Mouse (Mus musculus) embryonic facial prominence, embryonic 11.5 days (tissue): ENCODE measurements around the gene Col4a1. TPM values are rescaled to one million over a fixed set of nuclear protein-coding genes. Genes with fewer than 3 reads are reported as not detected.
A peak's percentile ranks its signal among the peaks of the same experiment; 100 is the strongest.

Experiments used
- ATAC-seq: fragments of 200-750 bp; cut with Nextera tagmentation; replicated peaks from 2 replicates; pipeline ENCODE4 v1.8.0; 2017; ENCODE audit warnings: low read depth; ENCODE audit not compliant: insufficient number of reproducible peaks, low FRiP score, low TSS enrichment
- DNase-seq: peaks from one replicate; pipeline ENCODE4 v3.0.0-alpha.2; 2015; ENCODE audit warnings: low spot score
- H3K27ac ChIP-seq: fragments of 300-500 bp; sonication (generic); replicated peaks from 2 replicates; pipeline ENCODE4 v1.5.1; 2014; ENCODE audit warnings: mild to moderate bottlenecking, low read depth, low read length, control low read depth
- H3K27me3 ChIP-seq: fragments of 300-500 bp; sonication (generic); 2 replicates; pipeline ENCODE4 v1.6.1; 2014; ENCODE audit warnings: mild to moderate bottlenecking, low read length, moderate library complexity, mixed read lengths; ENCODE audit not compliant: control insufficient read depth, insufficient read depth
- H3K36me3 ChIP-seq: fragments of 300-500 bp; sonication (generic); replicated peaks from 2 replicates; pipeline ENCODE4 v1.6.1; 2014; ENCODE audit warnings: low read depth, mild to moderate bottlenecking, low read length, moderate library complexity, mixed read lengths; ENCODE audit not compliant: control insufficient read depth, insufficient read depth
- H3K4me1 ChIP-seq: fragments of 300-500 bp; sonication (generic); 2 replicates; pipeline ENCODE4 v1.6.1; 2014; ENCODE audit warnings: low read length, mixed read lengths; ENCODE audit not compliant: control insufficient read depth, insufficient read depth
- H3K4me2 ChIP-seq: fragments of 300-500 bp; sonication (generic); 2 replicates; pipeline ENCODE4 v1.6.1; 2014; ENCODE audit warnings: low read depth, mild to moderate bottlenecking, control low read depth, low read length, moderate library complexity
- H3K4me3 ChIP-seq: fragments of 300-500 bp; sonication (generic); 2 replicates; pipeline ENCODE4 v1.5.1; 2014; ENCODE audit warnings: low read depth, low read length, control low read depth
- H3K9ac ChIP-seq: fragments of 300-500 bp; sonication (generic); replicated peaks from 2 replicates; pipeline ENCODE4 v1.6.1; 2014; ENCODE audit warnings: mild to moderate bottlenecking, control low read depth, low read length
- H3K9me3 ChIP-seq: fragments of 300-500 bp; sonication (generic); replicated peaks from 2 replicates; pipeline ENCODE4 v1.6.1; 2016; ENCODE audit warnings: mild to moderate bottlenecking, low read length, inconsistent platforms, mixed read lengths; ENCODE audit not compliant: control insufficient read depth
- WGBS: fragments of 180-500 bp; shearing (Covaris S2); extraction: QIAGEN DNeasy Blood & Tissue Kit; methylation state at CpG from one replicate; pipeline ENCODE4 v1.1.7; 2014; 5-methylcytosine and 5-hydroxymethylcytosine counted together
- polyA plus RNA-seq: library from polyadenylated mRNA; unstranded; fragments of >200 nt; fragmentation: Nextera tagmentation; extraction: Ambion mirVana; gene quantifications from 2 replicates; pipeline ENCODE4 v1.2.1, GENCODE M21; 2014

The Col4a1 gene
- polyA plus RNA-seq, 1 experiment from 2014 or later: 93.6 TPM

DNA sequence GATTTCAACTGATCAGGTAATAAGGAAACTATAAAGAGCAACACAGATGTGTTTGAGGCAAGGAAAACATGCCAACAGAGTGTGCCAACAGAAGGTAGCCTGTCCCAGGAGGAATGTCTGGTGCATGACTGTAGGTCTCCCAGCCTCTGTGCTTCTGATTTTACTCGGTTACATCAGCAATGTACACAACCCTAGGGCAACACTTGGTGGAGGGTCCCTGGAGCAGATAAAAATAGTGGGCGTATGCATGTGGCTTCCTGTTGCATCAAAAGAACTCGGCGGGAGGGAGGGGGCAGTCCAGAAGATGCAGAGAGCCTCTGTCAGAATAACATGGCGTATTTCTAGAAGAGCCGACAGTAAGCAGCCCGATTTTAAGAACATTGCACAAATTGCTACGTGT is 106.1 kb downstream of the Col4a1 start:
- Histone ChIP-seq H3K9me3 (no peaks in the 10 kb centered on the region), H3K4me2 (no peak overlapping the region), H3K27me3 (no peaks in the 10 kb centered on the region), H3K36me3 (no peaks in the 10 kb centered on the region; the same call in 1 of the 2 replicates), H3K4me3 (no peak overlapping the region), H3K4me1 (no peaks in the 10 kb centered on the region), H3K27ac (no peak overlapping the region), H3K9ac (no peak overlapping the region)
- WGBS: 79% methylated on average over 8 of the region's 8 CpGs
- no peak for DNase-seq
- no peak for ATAC-seq

DNA sequence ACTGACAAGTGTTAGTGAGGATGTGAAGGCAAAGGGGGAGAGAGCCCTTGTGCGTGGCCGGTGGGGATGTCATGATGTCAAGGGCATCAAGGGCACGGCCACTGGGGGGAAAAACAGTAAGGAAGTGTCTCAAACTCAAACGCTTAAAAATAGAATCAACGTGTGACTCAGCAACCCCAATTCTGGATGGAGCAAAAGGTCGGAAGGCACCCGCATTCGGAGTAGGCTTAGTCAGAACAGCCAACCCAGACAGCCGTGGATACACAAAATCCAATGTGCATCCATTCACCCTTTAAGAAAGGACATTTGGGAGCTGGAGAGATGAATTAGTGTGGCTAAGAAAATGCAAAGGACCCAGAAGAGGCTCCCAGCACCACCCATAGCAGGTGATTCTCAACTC is 107.1 kb downstream of the Col4a1 start:
- no peak for DNase-seq
- H3K36me3 ChIP-seq: no peaks in the 10 kb centered on the region; the same call in 1 of the 2 replicates
- no peak overlapping the region for H3K4me3 ChIP-seq
- no peak for ATAC-seq
- H3K9ac ChIP-seq: no peak overlapping the region
- H3K4me1 ChIP-seq: no peaks in the 10 kb centered on the region
- WGBS: 85% methylated on average over 9 of the region's 9 CpGs
- no peaks in the 10 kb centered on the region for H3K9me3 ChIP-seq
- no peak overlapping the region for H3K27ac ChIP-seq
- H3K4me2 ChIP-seq: no peak overlapping the region
- no peaks in the 10 kb centered on the region for H3K27me3 ChIP-seq

DNA sequence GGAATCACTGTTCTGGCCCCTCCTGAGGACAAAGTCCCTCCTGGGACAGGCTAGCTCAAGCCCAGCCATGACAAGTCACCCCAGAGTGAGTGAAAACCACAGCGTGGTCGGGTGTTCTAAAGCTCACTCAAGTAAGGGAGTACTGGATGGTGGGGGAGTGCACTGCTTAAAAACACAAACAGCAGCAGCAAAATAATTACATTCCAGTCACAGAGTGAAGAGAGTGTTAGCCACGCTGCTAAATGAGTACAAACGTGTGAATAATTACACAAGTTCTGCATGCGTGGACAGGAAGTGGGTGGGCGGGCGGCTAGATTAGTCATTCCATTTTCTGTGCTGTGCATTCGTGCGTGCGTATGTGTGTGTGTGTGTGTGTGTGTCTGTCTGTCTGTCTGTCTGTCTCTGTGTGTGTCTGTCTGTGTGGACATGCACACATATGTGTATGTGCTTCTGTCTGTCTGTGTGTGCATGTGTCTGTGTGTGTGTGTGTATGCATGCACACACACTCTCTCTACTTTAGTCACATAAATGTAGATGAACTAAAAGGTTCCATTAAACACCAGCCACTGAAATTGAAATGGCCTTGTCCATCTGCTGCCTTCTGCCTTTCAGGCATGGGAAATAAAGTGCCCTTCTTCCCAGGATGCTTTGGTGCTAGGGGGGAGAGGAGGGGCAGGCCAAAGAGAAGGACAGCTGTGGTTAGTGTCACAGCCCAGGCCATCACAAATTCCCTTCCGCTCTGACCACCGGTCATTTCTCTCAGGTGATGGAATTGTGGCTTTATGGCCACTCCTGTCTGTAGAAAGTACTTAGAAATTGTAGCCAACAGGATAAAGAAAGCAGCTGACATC is 109.1 kb downstream of the Col4a1 start:
- 88% methylated on average over 12 of the region's 12 CpGs for whole genome bisulfite sequencing
- Histone ChIP-seq H3K27ac (no peak overlapping the region), H3K27me3 (no peaks in the 10 kb centered on the region), H3K9ac (no peak overlapping the region), H3K4me1 (no peaks in the 10 kb centered on the region), H3K4me3 (no peak overlapping the region), H3K9me3 (no peaks in the 10 kb centered on the region), H3K4me2 (no peak overlapping the region), H3K36me3 (no peaks in the 10 kb centered on the region; the same call in 1 of the 2 replicates)
- ATAC-seq (no peak), DNase-seq (no peak)

DNA sequence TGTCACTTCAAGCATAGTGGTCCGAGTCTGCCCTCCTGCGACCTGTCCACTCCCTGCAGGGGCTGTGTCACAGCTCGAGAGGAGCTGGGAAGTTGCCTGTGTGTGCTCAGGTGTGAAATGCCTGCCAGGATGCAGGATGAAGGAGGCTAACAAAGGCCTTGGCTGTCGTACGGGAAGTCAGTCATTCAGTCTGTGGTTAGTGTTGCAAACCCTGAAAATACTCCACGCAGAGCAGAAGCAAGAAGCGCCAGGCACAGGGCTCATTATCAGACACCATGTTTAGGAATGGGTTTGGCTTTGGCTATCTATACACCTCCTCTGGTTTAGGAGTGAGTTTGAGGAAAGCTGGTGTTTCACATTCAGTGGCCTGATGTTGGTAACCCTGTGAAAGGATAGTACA is 114.0 kb downstream of the Col4a1 start:
- no peak overlapping the region for H3K27ac ChIP-seq
- H3K9me3 ChIP-seq: no peaks in the 10 kb centered on the region
- no peak overlapping the region for H3K4me2 ChIP-seq
- no peaks in the 10 kb centered on the region for H3K27me3 ChIP-seq
- 79% methylated on average over 7 of the region's 7 CpGs for WGBS
- no peaks in the 10 kb centered on the region for H3K36me3 ChIP-seq
- no peak overlapping the region for H3K4me3 ChIP-seq
- H3K9ac ChIP-seq: no peak overlapping the region
- DNase-seq: no peak
- ATAC-seq: no peak
- H3K4me1 ChIP-seq: no peaks in the 10 kb centered on the region

DNA sequence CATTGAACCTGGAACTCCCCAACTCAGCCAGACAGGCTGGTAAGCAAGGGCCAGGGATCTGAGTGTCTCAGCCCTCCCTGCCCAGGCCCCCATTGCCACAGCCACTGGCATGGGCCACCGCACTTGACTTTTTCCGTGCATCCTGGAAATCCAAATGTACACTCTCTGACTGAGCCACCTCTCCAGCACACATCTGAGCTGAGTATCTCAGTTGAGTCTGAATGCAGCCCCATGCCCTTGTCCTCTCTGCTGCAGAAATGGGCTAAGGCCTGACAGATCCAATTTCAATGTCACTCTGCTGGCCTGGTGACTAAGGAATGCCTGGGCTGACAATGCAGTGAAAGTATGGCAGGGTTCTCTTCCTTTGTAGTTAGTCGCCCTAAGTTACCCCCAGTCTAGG is 114.6 kb downstream of the Col4a1 start:
- Histone ChIP-seq H3K4me1 (no peaks in the 10 kb centered on the region), H3K4me2 (no peak overlapping the region), H3K9me3 (no peaks in the 10 kb centered on the region), H3K27me3 (no peaks in the 10 kb centered on the region), H3K36me3 (no peaks in the 10 kb centered on the region), H3K4me3 (no peak overlapping the region), H3K9ac (no peak overlapping the region), H3K27ac (no peak overlapping the region)
- ATAC-seq: no peak
- DNase-seq: no peak
- 73% methylated on average over 3 of the region's 3 CpGs for WGBS

DNA sequence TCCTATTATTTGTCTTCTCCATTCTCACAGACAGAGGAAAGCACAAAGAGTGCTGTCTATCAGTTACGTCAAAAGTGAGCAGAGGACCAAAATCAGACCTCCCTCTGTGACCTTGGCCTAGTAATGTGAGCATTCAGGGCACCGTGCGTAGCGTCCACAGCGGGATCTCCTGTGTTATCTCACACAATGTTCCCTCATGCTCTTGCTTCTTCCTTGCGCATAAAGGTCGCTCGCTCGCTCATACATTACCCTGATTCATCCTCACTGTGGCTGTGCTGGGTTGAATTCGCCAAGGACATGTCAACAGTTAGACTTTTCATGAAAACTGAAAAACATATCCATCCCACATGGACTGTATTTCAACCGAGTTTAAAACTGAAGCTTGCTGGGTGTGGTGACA is 115.4 kb downstream of the Col4a1 start:
- H3K4me2 ChIP-seq: no peak overlapping the region
- no peak overlapping the region for H3K27ac ChIP-seq
- H3K27me3 ChIP-seq: no peaks in the 10 kb centered on the region
- H3K4me1 ChIP-seq: no peaks in the 10 kb centered on the region
- H3K4me3 ChIP-seq: no peak overlapping the region
- H3K9ac ChIP-seq: no peak overlapping the region
- WGBS: 90% methylated on average over 11 of the region's 11 CpGs
- DNase-seq (no peak), ATAC-seq (no peak)
- no peaks in the 10 kb centered on the region for H3K9me3 ChIP-seq
- H3K36me3 ChIP-seq: no peaks in the 10 kb centered on the region

DNA sequence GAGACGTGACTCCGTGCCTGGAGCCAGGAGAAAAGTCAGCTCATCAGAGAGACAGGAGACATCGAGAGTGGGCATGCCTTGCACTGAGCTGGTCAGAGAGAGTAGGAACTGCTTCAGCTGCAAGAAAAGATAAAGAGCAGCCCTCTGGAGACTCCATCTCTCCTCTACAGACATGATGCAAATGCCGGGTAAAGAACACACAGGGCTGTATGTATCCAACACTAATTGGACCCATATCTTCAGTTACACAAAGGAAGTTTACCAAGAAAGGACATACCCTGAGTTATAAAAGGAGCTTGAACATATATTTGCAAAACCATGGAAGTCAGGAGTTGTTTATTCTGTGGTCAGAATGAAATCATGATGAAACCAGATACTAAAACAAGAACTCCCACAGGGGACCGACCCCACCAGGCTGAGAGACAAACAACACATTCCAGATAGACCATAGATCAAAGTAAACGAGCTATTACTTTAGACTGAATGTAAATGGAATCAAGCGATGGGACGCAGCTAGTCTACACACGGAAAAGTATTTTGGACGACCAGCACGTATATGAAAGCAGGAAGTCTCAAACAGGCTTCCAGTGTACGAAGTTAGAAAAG is 119.8 kb downstream of the Col4a1 start:
- Histone ChIP-seq H3K4me2 (no peak overlapping the region), H3K27ac (no peak overlapping the region), H3K9ac (no peak overlapping the region), H3K9me3 (no peaks in the 10 kb centered on the region), H3K4me1 (peaks cover 5% of the 10 kb centered on the region), H3K27me3 (no peaks in the 10 kb centered on the region), H3K36me3 (no peaks in the 10 kb centered on the region; the same call in 1 of the 2 replicates), H3K4me3 (no peak overlapping the region)
- WGBS: 43% methylated on average over 12 of the region's 12 CpGs
- peak; percentile 53 for DNase-seq
- ATAC-seq: 0 out of 2 replicates have a peak, but pooled peaks have one; percentile 49
